Mouse (Mus musculus) c-Kit-negative CD71-positive TER-119-positive erythroid progenitor cells, embryonic 14.5 days (primary cell): ENCODE results near the gene Gata2.
"Not testable (repeated sequence)": the region's sequence is repeated elsewhere in the genome, so short reads cannot be mapped to it uniquely, and the experiment has no call there.

Experiments used
- DNase-seq: peaks from one replicate; pipeline ENCODE4 v3.0.0-alpha.2; 2013; ENCODE audit warnings: low read depth, low spot score

The Gata2 gene

DNA sequence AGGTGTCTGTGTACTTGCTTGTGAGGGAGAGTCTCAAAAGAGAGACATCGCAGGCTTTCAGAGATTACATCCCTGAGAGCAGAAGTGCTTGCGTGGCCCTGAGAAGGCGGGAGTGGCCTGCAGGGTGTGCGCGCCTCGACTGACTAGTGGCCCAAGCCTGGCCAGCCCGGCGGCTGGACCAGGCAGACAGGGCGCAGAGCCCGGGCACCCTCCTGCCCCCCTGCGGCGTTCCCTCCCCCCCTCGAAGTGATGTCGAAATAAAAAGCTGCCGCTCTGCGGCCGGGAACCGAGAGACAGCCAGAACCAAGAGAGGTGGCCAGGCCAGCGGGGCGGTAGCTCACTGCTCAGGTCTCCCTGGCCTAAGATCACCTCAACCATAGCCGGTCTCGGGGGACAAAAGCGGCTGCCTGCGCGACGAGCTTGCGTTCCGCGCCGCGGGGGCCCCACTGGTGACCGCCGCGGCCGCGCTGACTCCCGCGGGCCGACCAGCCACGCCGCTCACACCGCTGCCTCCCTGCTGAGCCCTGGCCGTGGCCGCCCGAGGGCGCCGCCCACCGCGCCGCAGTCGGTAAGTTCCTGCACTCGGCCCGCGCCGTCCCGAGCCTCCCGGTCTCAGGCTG lies at the start of gene Gata2:
Gene Gata2, plus strand, starts transcription at position 459 of the 620 bp plus-strand sequence.
- no peak for DNase-seq

DNA sequence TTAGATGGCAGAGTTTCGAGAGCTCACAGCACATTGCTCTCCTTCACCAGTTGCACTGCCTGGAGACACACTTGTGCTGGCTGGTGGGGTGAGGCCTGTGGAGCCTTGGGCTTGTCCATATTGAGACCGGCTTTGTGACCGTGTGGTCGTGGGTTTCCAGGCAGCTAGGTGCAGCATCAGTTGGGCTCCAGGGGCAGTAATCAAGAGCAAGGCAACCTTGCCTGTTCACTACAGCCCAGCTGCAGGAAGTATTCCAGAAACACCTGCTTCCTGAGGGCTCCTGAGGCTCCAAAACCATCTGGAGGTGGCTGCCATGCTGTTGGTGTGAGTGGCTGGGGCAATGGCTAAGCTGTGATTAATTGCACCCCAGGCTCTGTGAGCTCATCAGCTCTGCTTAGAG lies 47.9 kb upstream of the Gata2 start:
- no peak for DNase-seq

DNA sequence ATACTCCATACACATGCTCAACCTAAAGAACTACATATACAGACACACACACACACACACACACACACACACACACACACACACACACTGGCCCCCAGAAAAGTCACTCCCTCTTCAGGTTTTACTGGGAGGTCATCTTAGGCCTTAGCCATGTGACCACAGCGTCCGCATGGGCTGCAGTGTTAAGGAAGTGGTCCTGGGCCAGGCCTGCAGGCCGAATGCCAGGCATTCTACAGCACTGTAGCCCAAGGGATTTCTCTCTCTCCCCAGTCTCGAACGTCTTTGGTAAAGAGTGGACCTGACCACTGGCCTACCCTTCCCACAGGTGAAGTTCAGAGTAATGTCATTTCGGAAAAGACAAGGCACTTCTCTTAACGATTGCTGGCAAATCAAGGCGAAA lies 47.1 kb upstream of the Gata2 start:
- no peak for DNase-seq

DNA sequence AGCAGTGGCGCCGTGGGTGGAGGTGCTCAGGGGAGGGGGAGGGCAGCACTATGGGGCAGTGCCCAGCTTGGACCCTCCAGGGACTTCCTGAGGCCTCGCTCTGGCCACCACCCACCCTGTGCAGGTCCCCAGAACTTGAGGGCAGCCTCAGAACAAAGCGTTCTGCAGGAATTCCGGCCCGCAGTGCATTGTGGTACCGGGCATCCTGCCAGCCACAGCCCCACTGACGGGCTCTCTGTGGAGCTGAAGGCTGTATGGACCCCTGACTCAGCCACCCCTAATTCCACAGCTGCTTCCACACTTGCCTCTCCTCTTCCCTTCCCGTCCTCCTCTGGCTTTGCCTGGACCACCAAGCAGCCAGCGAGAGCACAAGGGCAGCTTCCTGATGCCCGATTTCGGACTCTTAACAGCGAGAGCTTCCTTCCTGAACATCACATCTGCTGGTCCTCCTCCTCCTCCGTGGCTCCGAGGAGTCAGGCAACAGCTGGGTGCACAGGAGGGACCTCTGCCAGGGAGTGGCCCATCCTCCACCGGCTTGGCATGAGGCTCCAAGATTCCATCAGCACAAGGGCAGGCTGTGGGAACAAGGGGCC lies 46.2 kb upstream of the Gata2 start:
- no peak for DNase-seq

DNA sequence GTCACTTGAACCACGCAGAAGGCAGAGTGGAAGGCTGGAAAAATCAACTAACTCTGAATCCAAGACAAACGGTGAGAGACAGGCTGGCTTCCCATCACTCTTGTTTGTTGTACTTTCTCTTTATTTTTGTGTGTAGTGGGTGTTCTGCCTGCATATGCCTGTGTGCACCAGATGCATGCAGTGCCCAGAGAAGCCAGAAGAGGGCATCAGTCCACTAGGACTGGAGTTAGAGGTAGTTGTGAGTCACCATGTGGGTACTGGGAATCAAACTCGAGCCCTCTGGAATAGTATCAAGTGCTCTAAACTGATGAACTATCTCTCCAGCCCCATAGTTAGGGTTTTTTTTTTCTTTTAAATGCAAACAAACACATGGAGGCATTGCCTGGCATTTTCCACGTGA lies 42.4 kb upstream of the Gata2 start:
- DNase-seq, result no peak

DNA sequence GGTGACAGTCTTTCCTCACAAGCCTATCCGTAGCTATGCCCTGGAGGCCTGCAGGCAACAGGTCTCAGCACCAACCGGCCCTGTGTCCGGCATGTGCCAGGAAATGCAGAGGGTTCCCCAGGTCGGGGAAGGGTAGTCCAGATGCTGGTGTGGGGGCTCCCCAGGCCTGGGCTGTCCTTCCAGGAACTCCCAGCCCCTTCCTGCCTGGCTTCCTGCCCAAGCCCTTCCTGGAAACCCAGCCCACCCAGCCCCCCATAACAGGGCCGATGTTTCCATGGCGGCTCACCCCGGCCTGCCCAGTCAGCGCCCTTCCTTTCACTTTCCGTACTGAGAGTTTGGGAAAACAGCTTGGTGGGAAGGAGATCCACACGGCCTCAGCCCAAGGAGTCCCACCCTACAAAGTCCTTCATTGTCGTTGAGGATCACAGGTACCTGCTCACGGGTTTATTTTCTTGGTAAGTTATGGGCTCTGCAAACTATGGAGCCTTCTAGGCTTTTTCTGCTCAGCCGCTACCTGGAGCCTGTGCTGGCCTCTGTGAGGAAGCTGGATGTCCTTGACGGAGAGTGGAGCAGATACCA lies 41.5 kb upstream of the Gata2 start:
- DNase-seq, result no peak

DNA sequence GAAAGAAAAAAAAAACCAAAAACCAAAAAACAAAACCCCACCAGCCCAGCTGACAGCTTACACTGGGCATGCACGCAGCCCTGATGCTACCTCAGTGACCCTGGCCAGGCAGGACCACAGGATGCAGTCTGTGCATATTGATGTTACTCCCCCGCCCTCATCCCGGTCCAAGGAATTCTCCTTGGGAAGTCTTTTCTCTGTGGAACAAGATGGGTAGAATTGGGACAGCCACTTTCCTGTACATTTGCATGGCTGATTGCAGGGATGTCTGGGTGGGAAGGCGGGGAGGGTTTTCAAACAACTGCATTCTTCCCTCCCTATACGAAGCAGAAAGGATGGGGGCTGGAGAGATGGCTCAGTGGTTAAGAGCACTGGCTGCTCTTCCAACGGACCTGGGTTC lies 40.7 kb upstream of the Gata2 start:
- DNase-seq, result no peak

DNA sequence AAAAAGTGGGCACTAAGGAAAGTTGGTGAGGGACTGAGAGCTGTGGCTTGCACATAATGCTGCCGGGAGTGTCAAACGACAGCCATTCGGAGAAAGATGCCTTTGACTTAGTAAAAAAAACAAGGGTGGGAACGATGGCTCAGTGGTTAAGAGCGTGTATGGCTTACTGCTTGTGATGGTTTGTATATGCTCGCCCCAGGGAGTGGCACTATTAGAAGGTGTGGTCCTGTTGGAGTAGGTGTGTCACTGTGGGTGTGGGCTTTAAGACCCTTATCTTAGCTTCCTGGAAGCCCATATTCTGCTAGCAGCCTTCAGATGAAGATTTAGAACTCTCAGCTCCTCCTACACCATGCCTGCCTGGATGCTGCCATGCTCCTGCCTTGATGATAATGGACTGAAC lies 38.1 kb upstream of the Gata2 start:
- DNase-seq, result not testable (repeated sequence)

DNA sequence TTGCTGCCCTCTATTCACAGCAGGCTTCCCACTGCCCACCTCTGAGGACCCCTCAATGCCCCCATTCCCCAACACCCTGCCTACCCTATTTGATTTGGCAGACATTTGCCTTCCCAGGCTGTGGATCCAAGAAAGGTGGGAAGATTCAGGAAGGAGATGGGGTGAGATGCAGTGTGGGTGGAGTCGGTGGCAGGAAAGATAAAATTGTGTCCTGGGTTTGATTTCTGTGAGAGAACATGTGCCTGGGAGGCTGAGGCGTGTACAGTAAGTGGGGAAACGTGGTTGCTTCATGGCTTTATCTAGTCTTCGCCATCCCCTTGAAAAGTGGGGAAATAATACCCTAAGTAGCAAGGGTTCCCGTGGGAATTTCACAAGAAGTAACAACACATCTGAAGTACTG lies 34.9 kb upstream of the Gata2 start:
- no peak for DNase-seq

DNA sequence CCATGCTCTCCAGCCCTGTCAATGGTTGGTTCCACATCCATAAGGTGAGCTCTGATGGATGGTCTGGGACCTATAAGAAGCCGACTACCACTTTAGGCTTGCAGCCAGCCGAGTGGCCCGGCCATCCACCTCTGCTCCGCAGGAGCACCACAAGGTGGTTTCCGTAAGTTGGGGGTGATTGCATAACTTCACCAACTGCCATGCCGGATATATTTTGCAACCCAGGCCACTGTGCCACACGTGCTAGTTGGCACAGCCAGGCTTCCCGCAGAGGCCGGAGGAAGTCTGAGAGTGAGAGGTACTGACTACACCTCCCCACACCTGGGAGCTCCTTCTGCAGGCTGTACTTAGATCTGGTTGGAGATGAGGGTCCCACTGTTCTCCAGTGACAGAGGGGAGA lies 27.6 kb upstream of the Gata2 start:
- DNase-seq, result no peak

DNA sequence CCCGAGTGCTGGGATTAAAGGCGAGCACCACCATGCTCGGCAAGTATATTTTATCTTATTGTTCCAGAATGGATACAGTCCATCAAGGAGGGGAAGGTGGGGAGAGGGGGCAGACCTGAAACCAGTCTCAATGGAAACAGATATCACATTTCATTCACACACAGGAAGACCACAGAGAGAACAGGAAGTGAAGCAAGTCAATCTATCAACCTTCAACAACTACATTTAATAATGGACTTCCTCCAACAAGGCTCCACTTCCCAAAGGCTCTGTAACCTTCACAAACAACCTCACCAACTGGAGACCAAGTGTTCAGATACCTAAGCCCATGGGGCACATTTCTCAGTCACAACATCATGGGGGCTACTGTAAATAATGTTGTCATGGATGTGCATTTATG lies 19.5 kb upstream of the Gata2 start:
- no peak for DNase-seq

DNA sequence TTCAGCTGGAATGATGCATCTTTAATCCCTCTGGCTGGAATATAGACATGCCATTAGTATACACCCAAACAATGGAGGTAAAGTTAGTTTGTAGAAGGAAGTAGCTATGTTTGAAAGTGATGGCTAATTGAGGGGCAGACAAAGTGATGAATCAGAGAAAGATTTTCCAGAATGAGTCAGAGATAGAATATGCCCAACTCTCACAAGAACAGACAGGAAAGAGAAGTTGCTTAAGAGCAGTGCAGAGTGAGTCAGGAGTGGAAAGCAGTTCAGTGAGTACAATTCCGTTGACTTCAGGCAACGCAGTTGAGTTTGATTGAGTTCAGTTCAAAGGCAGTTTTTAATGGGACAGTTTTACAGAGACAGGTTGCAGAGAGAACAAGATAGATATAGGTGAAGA lies 19.0 kb upstream of the Gata2 start:
- DNase-seq, result no peak

DNA sequence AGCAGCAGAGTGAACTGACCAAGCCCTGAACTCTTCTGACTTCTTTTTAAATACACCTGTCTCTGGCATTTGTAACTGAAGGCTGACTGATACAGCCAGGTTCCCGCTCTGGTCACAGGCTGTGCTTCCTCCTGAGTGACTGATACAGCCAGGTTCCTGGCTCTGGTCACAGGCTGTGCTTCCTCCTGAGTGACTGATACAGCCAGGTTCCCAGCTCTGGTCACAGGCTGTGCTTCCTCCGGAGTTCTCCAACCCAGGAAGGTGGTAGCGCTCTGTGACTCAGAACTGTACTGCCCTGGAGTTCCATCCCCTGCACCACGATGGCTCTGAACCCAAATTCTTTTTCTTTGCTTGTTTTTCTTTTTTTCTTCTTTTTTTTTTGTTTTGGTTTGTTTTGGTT lies 9.0 kb upstream of the Gata2 start:
- DNase-seq, result no peak

DNA sequence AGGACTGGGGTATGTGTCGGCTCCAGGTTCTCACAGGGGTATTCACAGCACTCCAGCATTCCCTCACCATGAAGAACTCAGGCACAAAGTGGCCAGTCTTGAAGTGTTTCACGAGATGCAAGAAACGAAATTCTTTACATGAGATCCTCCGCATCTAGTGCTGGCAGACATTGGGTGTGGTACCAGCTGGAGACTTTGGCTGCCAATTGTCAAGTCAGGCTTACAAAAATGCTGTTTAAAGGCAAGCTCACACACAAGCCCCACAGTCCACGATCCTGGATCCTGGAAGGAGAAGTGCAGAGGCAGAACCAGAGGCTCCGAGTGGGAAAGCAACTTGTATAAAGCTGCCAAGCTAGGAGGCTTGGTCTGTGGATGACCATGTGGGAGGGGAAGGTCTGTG lies 5.5 kb upstream of the Gata2 start:
- DNase-seq, result no peak

DNA sequence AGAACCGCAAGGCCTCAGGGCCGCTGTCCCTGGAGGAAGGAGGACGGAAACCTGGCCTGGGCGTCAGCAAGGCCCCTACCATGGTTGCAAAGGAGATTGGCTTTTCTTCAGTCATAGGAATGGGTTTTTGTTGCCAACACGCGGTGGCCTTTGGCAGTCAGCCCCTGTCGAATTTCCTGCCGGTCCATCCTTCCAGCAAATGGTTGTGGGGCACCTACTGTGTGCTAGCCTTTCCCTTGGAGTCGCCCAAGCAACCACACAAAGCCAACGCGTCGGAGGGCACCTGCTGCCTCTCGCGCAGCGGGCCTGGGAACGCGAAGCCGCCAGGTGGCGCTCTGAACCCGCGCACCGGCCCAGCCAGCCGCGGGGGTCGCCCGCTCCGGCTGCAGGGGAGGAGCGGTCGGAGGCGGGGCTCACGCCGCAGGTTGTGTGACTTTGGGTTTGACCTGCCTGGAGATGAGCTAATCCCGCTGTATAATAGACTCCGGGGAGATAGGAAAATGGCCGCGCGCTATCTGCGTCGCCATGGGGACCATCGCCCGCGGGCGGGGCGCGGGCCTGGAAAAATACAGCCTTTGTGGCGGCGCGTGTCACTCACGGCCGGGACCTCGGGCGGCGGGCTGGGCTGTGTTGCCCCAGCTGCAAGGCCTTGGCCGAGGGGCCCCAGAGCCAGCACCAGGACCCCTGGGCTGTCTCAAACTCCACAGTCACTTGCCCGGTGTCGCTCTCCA lies 4.2 kb upstream of the Gata2 start:
- DNase-seq, result no peak

DNA sequence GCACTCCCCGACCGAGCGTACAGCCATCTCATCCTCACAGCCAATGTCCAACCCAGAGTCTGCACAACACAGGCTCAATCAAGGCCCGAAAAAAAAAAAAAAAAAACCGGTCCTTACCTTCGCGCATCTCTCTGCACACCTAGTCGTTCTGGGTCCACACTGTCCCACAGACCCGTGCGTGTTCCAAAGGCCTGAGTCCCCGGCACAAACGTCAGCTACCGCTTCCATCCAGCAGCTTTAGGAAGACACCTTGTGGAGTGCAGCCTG lies 3.7 kb upstream of the Gata2 start:
- DNase-seq, result no peak

DNA sequence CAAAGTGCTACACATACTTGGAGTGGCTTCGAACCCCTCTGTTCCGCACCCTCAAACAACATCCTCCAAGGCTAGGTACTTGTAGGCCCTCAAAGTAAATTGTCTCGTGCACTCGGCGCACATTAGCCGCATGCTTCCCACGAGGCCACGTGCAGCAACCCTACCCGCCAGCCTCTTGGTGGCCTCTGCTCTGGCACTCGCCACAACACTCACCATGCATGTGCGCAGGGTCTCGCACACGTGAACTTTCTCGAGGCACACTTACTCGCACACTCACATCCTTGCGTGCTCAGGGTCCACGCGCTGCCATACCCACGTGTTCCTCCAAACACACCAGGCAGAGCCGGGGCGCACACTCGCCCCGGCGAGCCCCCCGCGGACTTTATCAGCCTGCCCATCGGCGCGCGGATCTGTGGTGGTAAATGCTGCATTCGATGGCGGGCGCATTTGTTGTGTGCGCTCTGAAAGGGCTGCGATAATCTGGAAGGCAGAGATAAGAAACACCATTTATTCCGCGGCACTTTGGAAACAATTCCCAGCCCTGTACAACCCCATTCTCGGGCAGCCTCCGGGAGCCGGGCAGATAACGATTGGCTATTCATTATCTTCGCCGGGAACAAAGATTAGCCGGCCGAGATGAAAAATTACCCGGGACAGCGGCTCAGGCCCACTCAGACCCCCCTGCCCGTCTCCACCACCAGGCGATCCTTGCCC lies 3.2 kb upstream of the Gata2 start:
- no peak for DNase-seq

DNA sequence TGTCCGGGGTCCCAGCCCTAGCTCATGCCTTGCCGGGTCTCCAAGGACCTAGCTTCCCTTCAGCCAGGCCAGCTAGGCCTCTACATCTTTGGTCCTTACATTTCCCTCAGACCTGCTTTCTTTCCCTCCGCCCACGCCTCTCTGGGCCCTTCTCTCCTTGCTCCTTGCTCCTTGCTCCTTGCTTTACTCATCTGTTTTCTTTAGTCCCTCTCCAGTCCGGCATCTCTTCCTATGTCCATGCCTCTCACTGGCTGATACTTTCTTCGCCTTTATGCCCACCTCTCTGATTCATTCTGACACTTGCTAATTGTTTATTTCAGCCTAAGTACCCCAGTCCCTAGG lies 2.7 kb upstream of the Gata2 start:
- no peak for DNase-seq

DNA sequence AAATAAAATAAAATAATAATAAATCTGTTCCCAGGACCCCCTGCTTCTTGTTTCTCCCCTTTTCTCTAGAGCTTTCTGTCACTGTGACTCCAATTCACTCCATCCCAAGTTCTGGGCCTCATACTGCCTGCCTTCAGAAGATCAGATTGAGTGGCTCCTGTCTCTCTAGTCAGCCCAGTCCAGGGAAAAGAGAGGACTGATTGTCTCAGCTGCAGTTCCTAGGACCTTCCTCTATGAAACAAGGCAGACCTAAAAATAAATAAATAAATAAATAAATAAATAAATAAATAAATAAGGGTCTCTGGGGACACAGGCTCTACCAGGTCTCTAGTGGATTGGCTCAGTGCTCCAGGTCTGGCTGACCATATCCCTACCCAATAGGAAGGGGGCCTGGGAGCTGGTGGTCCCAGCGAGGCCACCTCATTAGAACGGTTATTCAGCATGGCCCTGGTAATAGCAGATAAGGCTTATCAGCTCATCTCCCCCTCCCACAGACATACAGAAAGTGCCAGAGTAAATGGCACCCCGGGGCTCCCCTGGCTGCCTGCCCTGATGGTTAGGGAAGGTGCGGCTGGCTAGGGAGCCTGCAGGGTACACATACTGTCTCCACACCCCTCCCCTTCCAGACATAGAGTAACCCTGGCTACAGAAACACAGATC lies 2.1 kb upstream of the Gata2 start:
- no peak for DNase-seq

DNA sequence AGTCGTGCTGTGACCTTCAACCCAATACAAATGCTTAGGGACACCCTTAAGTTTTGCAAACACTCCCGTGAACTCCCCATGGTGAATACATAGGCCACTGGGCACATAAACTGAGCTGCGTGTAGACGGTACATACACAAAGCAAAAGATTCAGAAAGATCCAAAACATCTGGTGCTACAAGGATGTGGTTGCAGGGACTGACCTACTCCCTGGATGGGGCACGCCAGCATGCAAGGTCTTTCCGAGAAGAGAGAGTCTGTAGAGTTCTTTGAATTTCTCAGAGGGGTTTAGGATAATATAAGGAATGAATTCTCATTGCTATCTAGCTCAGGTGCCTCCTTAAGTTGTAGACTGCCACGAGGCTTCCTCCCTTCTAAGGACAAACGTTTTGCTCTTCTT lies 935 bp upstream of the Gata2 start:
- no peak for DNase-seq

DNA sequence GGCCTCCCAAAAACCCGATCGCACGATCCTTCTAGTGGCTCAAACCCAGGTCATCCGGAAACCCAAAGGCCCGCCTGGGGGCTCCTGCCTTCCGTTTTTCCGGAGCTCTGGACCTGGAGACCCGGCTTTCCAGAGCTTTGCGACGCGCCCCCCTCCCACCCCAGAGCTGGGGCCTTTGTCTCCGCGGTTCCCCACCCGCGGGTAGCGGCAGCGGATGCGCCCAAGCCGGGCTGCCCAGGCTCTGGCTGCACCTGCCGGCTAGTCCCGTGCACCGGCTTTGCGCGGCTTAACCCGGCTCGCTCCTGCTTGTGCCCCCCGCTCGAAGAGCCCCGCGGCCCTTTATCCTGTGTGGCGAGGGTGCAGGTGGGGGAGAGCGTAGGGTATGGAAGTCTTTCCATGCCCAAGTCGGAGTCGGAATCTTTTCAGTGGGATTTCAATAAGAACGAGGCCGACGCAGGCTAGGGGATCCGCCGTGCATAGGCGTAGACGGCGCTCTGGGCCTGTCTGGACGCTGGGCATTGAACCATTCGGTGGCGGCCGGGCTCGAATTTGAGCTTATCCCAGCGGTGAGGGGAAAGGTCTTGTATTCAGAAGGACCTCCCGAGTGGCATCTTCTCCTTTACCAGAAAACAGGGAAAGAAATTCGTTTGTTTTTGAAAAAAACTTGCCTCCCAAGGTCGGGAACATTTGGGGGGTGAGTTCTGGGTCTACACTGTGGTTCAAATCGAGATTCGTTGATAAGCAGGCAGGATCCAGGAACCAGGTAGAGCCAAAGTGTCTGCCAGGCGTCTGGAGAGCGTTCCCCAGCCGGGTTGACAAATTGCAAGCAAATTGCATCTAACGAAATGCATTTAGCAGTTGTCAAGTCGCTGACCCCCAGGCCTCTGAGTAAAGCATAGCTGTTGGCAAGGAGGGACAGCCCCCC lies 624 bp downstream of the Gata2 start:
- no peak for DNase-seq
